Mouse (Mus musculus) heart, postnatal 4 days (tissue): ENCODE results near the gene Gm5916. TPM values are rescaled to one million over a fixed set of nuclear protein-coding genes. Genes with fewer than 3 reads are reported as not detected.

ENCODE experiments used
- DNase-seq: peaks from one replicate; pipeline ENCODE4 v3.0.0; 2021
- total RNA-seq, 2 experiments: library from RNA; stranded (reverse); gene quantifications; 2 replicates each; pipeline ENCODE4 v1.2.3; 2021

Gene Gm5916
- total RNA-seq, result not detected

GRCm38 (mm10) chr9:36128679-36129078, at the start of gene Gm5916:
TSS of gene Gm5916 (minus strand) at chr9:36128779.
- no peak for DNase-seq

Other genes starting within 250 kb of the Gm5916 start
- not detected for gene 9230113P08Rik, start 220.4 kb downstream of the Gm5916 start, total RNA-seq